Mouse (Mus musculus): ENCODE results near the gene Tepp.

The Tepp gene

DNA sequence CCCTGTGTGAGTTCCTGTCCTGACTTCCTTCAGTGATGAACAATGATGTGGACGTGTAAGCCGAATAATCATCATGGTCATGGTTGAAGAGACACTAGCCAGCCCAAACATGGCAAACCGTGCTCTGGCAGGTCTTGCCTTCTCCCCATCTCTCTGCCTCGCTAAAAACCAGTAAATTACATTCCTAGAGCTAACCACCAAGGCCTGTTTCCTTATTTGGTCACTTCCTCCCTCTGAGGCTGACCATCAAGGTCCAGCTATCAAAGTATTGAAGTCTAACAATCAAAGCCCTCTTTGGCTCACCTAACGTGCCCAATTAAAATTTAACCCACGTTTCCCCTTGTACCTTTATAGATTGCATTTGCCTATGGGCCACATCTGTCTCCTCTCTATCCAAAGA lies 51.9 kb downstream of the Tepp start:
- DNase-seq (ENCODE audit: low read depth): no peak

DNA sequence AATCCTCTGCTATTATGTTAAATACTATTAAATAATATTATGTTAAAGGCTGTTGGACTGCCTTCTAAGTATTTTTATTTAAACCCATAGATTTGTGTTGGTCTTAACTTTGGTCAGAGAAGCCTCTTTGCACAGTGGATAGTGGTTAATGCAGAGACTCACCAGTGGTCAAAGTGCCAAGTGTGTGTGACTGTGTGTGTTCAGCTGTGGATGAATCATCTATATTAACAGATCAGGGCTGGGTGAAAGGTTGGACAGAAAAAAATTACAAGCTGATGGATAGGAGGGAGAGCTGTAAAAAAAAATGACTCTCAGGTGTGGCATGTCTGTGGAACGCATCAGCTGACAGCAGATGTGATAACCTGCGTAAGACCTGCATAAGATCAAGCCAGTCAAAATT lies 53.5 kb downstream of the Tepp start:
- no peak for DNase-seq (ENCODE audit: low read depth)

DNA sequence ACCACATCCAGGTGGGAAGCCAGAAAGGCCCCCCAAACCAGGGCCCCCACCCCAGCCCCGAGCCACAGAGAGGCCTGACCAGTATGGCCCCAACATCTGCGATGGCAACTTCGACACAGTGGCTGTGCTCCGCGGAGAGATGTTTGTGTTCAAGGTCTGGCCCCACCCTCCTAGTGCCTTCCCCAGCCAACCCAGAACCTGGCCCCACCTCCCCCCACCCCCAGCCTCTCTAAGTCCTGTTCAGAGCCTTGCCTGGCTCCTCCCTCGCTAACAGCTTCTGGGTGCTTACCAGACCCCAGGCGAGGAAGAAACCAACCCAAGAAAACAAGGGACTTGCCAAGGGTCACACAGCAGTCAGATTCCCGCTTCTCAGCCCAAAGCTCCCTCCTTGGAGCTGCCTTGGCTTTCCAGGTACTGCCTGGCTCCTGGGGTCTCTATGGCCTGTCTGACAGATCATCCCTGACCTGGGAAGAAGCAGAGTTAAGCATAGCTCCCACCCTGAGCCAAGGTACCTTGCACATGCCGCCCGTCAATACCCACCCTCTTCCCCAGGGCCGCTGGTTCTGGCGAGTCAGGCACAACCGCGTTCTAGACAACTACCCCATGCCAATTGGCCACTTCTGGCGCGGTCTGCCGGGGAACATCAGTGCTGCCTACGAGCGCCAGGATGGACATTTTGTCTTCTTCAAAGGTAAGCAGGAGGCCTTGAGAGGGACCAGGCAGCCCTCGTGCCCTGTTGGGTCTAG lies 59.4 kb downstream of the Tepp start:
- DNase-seq (ENCODE audit: low read depth): peak; percentile 81

DNA sequence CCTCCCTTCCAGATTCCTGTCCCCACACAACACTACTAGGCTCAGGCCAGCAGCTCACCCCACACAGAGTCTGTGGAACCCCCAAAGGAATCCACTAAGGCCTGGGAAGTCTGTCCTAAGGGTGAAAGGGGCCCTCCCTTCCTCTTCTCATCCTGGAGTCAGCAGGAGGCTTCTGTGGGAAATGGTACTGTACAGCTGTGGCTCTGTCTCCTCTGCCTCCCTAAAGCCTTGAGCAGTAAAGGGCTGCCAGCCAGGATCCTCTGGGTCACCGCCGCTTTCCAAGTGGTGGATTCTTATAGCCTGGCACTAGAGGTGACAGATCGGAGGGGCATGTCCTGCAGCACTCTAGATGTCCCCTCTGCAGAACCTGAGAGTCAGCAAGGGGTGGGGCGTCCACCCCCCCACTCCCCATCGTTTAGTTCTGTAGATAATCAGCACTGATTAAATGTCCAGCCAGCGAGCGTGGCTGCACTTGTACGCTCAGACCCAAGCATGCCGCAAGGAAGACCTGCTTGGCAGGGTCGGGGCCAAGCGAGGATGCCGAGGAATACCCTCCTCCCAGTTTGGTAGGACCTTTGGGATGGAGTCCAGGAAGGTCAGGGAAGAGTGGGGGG lies 63.1 kb downstream of the Tepp start:
- no peak for DNase-seq (ENCODE audit: low read depth)

DNA sequence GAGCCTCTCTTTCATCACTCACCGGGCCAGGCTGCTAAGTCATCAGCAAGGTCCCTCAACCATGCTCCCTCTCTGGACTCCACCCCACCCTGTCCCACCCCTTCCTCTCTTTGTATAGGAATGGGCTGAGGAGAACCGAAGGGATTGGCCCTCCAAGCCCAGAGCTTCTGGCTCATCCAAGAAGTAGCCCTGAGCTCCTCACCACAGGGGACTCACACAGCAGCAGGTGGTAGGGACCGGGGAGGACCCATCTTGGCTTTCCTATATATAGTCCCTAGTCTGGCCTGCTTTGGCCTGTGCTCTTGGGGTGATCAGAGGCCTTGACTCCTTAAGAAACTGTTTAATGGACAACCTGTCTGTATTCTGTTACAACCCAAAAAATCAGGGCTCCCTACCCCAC lies 64.1 kb downstream of the Tepp start:
- DNase-seq (ENCODE audit: low read depth): no peak

DNA sequence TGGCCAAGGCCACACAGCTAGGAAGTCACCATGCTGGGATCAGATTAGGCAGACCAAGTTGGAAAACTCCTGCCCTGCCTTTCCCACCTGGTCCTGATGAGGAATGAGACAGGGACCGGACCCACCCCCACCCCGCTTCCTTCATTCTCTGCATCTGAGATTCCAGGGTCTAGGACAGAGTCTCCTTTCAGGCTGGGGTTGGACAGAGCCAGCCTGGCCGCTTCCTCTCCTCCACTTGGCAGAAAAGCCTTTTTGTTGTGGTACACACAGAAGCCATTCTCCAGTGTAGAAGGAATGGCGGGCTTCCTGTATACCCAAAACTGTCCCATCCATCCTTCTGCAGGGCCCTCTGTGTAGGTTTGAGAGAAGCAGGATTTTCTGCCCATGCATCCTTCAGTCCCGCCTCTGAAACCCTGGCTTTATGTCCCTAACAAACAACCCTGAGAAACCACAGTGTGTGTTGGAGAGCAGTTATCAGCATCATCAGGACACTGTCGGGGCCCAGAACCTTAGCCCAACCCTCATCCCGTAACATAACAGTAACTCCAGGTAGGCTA lies 65.1 kb downstream of the Tepp start:
- no peak for DNase-seq (ENCODE audit: low read depth)
